8 mouse cellular contexts compared by ENCODE assay signal in genomic region chr13:27945062-27945461, GRCm38 (mm10).
DNase-seq lines count a peak whose midpoint lies in the region; ATAC-seq and TF ChIP-seq lines count a peak whose summit lies in the region.

No protein-coding gene starts in this region.

- no peak overlapping the region for H3K4me2 ChIP-seq in kidney, embryonic 14.5 days (replicated peaks; ENCODE audit: low read depth, low read length)

- no peak overlapping the region for H3K9ac ChIP-seq in kidney, embryonic 14.5 days (ENCODE audit: low read depth, low read length)
- no peak overlapping the region for H3K9ac ChIP-seq in ES-E14 (ENCODE audit: insufficient read depth, low read depth, low read length, poor library complexity, severe bottlenecking)

- no peaks in the 10 kb centered on the region for H3K9me3 ChIP-seq in kidney, embryonic 14.5 days (ENCODE audit: control insufficient read depth, low read length)
- no peaks in the 10 kb centered on the region for H3K9me3 ChIP-seq in ES-E14 (ENCODE audit: control insufficient read depth, insufficient read depth, low read depth, low read length)

- H3K27me3 ChIP-seq in kidney, adult 2 months (replicated peaks; ENCODE audit: control insufficient read depth, insufficient read depth, low read length): no peaks in the 10 kb centered on the region
- no peaks in the 10 kb centered on the region for H3K27me3 ChIP-seq in kidney, embryonic 14.5 days (ENCODE audit: control insufficient read depth, insufficient read depth, low read length)

- no peak for TF ChIP-seq POLR2A in kidney, adult 2 months (IDR thresholded peaks at IDR 0.05; ENCODE audit: low read depth, low read length)

- 0 out of 2 replicates have a peak, but pooled peaks have one; percentile 9 for TF ChIP-seq CTCF in kidney, adult 2 months (conservative IDR thresholded peaks at IDR 0.05; ENCODE audit: insufficient read depth, insufficient read length, low read depth, low read length)

- no peak for ATAC-seq in kidney, embryonic 14.5 days (ENCODE audit: low FRiP score, low TSS enrichment)

- H3K4me1 ChIP-seq in kidney, adult 2 months (ENCODE audit: control insufficient read depth, insufficient read depth, low read length): no peaks in the 10 kb centered on the region
- H3K4me1 ChIP-seq in kidney, embryonic 14.5 days (ENCODE audit: control insufficient read depth, insufficient read depth, low read length): no peaks in the 10 kb centered on the region
- H3K4me1 ChIP-seq in ES-E14 (ENCODE audit: control insufficient read depth in 2 of 2, insufficient read depth in 2 of 2, low read length in 2 of 2, poor library complexity in 1 of 2): no peaks in the 10 kb centered on the region

- in situ Hi-C loops in ES-E14 (cut with MboI; ENCODE audit: low sequenced_read_pairs in 2 of 2, unreplicated experiment in 2 of 2): no loop called here

- no peak overlapping the region for H3K27ac ChIP-seq in kidney, adult 2 months (ENCODE audit: insufficient read depth, low read depth, low read length)
- H3K27ac ChIP-seq in kidney, embryonic 14.5 days (ENCODE audit: low read depth, low read length): no peak overlapping the region
- H3K27ac ChIP-seq in ES-E14 (ENCODE audit: insufficient read depth, low read depth, low read length, poor library complexity, severe bottlenecking): no peak overlapping the region

- DNase-seq in kidney, adult 2 months: peak; percentile 56
- DNase-seq in ES-E14 (ENCODE audit: low read depth, low spot score): peak; percentile 26
- DNase-seq in c-Kit-positive CD71-negative TER-119-negative erythroid progenitor cells, embryonic 14.5 days (ENCODE audit: low read depth): peak; percentile 20
- peak; percentile 51 for DNase-seq in gastrocnemius, postnatal 10 days
- peak; percentile 16 to 55 for DNase-seq in layer of hippocampus, postnatal 25 days (ENCODE audit: extremely low spot score in 1 of 2, low spot score in 1 of 2)
- DNase-seq in retina, adult 2 months (ENCODE audit: low read depth, low spot score): peak; percentile 8
- DNase-seq in yolk sac, embryonic 10.5 days (ENCODE audit: low spot score): no peak

- H3K4me3 ChIP-seq in kidney, adult 2 months (ENCODE audit: insufficient read depth, low read depth, low read length): no peak overlapping the region
- no peak overlapping the region for H3K4me3 ChIP-seq in kidney, embryonic 14.5 days (ENCODE audit: low read length)
- H3K4me3 ChIP-seq in ES-E14 (ENCODE audit: insufficient read depth in 1 of 2, low read depth in 1 of 2, low read length in 2 of 2, poor library complexity in 1 of 2, severe bottlenecking in 1 of 2): no peak overlapping the region

- H3K36me3 ChIP-seq in kidney, adult 2 months (ENCODE audit: control insufficient read depth, insufficient read depth, low read length): no peaks in the 10 kb centered on the region
- no peaks in the 10 kb centered on the region for H3K36me3 ChIP-seq in kidney, embryonic 14.5 days (ENCODE audit: control insufficient read depth, insufficient read depth, low read length)
- no peaks in the 10 kb centered on the region for H3K36me3 ChIP-seq in ES-E14 (ENCODE audit: control insufficient read depth, insufficient read depth, low read length, poor library complexity, severe bottlenecking)

- WGBS in kidney, adult 2 months: 50% methylated on average over 3 of the region's 3 CpGs
- WGBS in kidney, embryonic 14.5 days: 48% methylated on average over 3 of the region's 3 CpGs

TF ChIP-seq in ES-E14, 5 proteins besides CTCF, POLR2A, EP300 and RAD21:
- TF ChIP-seq MAFK (IDR thresholded peaks at IDR 0.05; ENCODE audit: insufficient read depth, low read depth, low read length) (no peak), CHD2 (IDR thresholded peaks at IDR 0.05; ENCODE audit: low read depth, low read length) (no peak), ZNF384 (IDR thresholded peaks at IDR 0.05; ENCODE audit: low read depth, low read length) (no peak), ZC3H11A (IDR thresholded peaks at IDR 0.05; ENCODE audit: borderline replicate concordance, low read depth, low read length) (peak; percentile 70), HCFC1 (IDR thresholded peaks at IDR 0.05; ENCODE audit: borderline replicate concordance, insufficient read depth, low read length) (no peak)
